Mouse (Mus musculus) thymus, postnatal 10 days (tissue): ENCODE data around the gene Akr1c18.
"Not testable (repeated sequence)": the region's sequence is repeated elsewhere in the genome, so short reads cannot be mapped to it uniquely, and the experiment has no call there.

Experiments
- DNase-seq, 2 experiments: peaks; one replicate each; pipeline ENCODE4 v3.0.0; 2021; ENCODE audit warnings: low spot score in 2 of 2

The Akr1c18 gene

DNA sequence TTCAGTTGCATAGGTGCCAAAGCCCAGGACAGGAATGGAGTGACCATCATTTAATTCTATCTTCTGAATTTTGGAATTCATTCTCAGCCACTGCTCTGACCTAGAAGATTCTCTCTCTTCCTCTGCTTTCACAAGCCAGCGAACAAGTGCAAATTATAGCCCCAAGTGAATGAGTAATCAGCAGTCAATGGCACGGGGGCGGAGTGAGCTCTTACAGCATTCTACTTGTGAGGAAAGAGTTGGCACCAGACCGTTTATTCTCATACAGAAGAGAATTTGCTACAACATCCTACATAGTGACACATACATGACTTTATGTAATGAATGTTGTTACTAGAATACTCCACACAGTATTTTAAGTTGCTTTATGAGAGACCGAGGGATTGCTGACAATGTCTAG, at the start of gene Akr1c18:
Gene Akr1c18, minus strand, starts transcription at position 137 of the 400 bp plus-strand sequence.
- no peak for DNase-seq

DNA sequence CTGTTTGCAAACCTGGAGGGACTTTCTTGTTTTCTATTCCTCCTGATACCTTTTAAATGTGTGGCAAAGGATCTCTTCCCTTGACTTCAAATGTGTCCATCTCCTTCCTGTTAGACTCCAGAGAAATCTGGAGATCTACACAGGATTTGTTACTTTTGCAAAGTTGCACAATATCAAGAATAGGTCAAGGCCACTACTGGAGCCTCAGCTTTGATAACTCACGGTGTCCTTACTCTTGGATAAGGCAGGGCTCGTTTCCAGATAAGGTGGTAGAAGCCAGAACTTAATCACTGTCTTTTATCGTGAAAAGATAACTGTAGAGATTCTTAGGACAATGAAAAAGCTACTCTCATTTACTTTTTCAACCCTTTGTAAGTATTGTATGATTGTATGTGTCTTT, 42.1 kb upstream of the Akr1c18 start:
- DNase-seq: no peak

DNA sequence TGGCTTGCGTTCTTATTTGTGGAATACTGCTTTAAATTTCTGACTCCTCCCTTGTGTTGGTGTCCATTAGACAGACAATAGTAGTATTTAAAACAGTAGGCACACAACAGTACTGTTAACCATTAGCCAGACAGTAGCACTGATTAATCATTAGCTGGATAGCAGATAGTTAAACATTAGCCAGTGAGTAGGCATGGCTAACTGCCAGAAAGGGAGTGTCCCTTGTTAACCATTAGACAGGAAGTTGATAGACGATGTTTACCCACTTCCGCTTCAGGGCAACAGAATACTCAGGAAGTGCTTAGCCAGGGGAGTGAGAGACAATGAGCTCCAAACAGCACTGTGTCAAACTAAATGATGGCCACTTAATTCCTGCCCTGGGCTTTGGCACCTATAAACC, 40.5 kb upstream of the Akr1c18 start, which contains the start of gene Akr1c13:
Gene Akr1c13, plus strand, starts transcription at position 247 of the 400 bp plus-strand sequence.
- peak in 1 of 2 experiments; percentile 5 for DNase-seq

GRCm38 (mm10) chr13:4188174-4188573, 37.7 kb upstream of the Akr1c18 start:
- DNase-seq: no peak

GRCm38 (mm10) chr13:4186641-4187411, 36.4 kb upstream of the Akr1c18 start:
- DNase-seq: not testable (repeated sequence)

DNA sequence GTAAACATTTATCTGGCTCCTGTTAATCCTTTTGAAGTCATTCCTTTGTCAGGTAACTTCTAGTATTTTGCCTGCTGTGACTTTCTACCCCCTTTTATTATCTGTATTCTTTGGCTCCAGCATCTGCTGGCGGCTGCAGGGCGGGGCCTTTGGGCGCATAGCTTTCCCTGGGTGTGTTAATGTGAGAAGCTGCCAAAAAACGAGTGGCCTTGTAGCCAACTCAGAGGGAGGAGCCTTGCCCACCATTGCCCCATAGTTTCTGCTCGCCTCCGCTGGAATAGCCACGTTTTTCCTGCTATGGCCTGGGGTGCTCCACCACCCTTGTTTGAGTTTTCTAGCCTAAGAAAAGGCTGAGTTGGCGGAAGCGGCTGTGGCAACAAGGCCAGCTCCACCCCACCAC, 32.7 kb upstream of the Akr1c18 start:
- no peak for DNase-seq

DNA sequence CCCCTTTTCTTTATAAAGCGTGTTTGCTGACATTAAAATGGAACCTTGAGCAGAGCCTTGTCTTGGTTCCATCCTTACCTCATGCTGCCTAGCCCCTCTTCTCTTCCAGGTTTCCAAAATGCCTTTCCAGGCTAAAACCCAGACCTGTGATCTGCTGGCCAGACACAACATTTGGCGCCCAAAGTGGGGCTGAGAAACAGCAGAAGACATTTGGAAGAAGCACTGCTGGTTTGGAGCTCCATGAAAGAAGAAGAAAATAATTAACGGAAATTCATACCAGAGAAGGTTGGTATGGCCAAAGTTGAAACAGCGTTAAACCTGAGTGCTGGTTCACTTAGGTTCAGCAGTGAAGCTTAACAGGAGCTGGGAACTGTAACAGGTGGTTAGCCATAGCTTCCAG, 30.9 kb upstream of the Akr1c18 start:
- DNase-seq: not testable (repeated sequence)

DNA sequence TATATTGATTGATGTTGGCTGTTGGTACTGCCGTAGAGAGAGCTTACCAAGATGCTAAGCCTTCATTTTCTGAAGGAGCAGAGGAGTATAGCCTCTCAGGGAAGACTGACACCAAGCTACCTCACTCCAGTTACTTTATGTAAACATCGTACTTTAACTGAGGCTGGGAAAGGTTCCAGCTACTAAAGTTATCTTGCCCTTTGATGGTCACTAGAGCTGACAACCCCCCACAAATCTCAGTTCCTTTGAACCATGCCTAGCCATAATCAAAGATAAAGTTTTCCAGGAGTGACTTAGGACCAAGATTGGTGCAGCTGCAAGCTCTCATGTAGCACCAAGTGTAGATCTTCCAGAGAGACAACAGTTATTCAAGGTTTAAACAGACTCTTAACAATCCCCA, 22.5 kb upstream of the Akr1c18 start:
- no peak for DNase-seq

- DNase-seq: no peak
Observed at GRCm38 (mm10) chr13:4168006-4168405, 17.6 kb upstream of the Akr1c18 start.

DNA sequence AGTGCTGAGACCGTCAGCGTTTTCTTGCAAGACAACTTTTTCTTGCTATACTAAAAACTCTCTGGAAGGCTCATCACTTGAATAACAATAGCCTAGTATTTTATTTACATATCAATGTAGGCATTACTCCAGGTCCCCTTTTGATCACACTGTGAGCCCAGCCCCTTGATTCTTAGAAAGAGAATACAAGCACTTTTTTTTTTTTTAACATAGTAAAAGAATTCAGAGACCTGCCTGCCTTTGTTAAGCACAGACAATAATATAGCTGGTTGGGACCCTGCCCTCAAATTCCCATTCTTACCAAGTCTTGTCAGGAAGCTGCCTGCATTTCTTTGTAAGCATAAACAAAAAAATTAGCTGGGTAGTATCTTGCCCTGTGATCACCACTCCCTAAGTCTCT, 4.8 kb upstream of the Akr1c18 start:
- DNase-seq: no peak

DNA sequence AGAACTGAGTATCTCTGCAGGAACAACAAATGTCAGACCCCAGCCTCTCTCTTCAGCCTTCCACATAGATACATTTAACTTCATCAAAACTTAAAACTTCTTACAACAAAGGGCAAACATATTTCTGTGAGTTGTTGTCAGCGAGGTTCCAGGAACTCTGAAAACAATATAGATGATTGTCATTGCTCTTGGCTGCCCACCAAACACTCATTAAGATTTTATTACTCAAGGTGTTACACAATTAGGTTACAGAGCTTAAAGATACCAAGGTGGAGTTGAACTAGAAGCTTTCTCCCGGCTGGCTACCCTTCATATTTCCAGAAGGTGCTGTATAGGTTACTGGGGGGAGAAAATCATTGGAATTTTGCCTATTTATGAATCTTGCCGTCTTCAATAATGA, 3.1 kb upstream of the Akr1c18 start:
- DNase-seq: no peak

DNA sequence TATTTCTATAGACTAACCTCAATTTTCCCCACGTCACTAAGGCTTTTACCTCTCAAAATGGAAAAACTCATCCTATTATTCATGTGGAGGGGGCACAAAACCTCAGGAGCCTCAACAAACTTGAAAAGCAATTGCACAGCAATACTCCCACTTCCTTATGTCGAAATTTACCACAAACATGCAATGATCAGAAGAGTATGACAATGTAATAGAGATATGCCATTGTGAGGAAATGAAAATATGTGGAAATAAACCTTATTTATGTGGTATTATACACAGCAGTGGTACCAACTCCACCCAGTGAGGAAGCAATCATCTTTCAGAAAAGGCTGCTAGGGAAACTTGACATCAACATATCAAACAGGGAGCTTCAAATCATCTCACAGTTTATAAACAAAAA, 2.5 kb upstream of the Akr1c18 start:
- DNase-seq: no peak

DNA sequence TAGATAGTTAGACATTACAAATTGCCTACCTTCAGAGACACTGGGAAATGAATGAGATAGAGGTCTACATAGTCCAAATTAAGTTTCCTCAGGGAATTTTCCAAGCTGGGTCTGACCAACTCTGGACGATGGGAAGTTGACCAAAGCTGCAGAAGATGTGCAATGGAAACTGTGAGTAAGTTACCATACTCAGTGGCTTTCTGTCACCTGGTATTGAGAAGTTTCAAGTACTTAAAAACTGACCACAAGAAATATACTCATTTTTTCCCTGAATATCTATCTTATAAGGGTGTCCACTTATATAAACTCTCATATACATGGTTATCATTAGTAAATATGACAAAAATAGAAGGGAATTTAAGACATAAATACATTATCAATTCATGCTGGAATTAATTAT, 6.2 kb downstream of the Akr1c18 start:
- no peak for DNase-seq

- DNase-seq: peak in 1 of 2 experiments; percentile 6
Observed at GRCm38 (mm10) chr13:4133070-4133469, 17.4 kb downstream of the Akr1c18 start.

- no peak for DNase-seq
Observed at GRCm38 (mm10) chr13:4131721-4132120, 18.7 kb downstream of the Akr1c18 start.

DNA sequence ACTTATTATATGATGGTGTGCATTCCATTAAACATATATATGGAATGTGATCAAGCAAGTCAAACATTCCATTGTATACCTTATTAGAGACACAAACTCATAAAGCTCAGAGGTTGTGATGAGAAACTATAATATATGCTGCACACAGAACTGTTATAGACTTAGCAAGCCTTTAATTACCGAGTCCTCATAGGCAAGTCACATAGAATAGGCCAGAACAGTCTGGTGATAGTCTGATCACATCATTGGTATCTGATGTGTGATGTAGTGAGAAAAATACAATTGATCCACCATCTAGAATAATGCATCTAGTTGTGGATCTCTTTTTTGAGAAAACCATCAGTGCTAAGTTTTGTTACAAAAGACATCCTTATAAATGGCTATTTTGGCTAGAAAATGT, 19.1 kb downstream of the Akr1c18 start:
- DNase-seq: no peak

DNA sequence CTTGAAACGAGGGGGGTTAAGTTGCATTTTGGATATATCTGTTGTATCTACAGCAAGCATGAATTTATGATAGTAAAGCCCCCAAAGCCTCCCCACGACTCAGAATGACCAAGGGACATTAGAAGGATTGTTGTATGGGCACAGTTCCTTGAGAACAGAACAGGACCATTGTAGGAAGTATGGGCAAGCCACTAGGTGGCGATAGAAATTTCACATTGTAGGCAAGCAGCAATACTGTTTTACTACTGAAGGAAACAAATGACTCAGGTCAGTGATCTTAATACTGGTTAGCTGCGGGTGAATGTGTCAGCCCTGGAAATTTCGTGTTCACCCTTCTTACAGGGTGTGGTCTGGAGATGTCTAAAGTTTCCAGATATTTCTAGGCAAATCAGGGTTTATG, 21.4 kb downstream of the Akr1c18 start:
- peak in 1 of 2 experiments; percentile 11 for DNase-seq

GRCm38 (mm10) chr13:4125846-4126245, 24.6 kb downstream of the Akr1c18 start:
- DNase-seq: not testable (repeated sequence)

- not testable (repeated sequence) for DNase-seq
Observed at GRCm38 (mm10) chr13:4124471-4124870, 26.0 kb downstream of the Akr1c18 start.

DNA sequence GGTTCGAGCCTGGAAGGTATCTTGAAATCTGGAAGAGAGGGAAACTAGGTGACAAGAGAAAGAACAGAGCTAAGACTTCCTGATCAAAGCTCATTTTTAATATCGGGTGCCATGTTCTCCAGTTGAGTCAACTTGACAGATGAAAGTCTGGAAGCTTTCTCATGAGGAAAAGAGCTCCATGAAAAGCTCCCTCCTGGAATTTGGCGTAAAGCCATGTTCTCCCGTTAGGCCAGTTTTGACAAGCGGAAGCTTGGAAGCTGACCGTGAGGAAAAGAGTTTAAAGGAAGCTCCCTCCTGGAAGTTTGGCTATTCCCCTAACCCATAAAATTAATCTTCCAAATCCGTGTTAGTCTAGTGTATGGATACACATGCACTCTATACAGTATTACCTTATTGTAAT, 27.3 kb downstream of the Akr1c18 start:
- no peak for DNase-seq

DNA sequence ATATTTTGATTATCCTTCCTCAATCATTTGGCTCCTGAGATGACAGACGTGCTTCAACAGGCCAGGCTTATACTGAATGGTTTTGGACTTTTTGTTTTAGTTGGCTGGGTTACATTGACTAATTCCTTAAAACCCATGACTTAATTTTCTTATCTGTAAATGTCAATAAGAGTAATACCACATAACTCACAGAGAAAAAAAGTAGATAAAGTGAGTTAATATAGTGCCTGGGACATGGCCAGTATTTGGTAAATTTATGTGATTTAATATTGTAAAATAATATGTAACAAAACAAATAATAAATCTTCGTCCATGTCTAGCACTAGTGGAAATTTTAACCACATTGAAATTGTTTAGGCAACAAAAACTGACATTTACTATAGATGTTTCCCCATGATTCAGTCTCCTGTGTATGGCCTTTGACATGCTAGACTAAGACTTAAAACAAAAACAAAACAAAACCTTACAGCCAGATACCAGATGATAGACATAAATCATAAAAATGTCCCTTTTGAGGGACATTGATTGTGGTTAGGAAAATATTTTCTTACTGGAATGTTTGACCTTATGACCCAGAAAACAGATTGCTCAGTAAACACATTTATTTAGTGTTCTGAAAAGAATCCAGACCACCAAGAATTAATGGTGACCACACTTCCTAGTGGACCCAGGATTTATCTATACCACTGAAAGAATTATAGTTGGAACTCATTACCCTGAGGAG, 31.1 kb downstream of the Akr1c18 start:
- DNase-seq: no peak

DNA sequence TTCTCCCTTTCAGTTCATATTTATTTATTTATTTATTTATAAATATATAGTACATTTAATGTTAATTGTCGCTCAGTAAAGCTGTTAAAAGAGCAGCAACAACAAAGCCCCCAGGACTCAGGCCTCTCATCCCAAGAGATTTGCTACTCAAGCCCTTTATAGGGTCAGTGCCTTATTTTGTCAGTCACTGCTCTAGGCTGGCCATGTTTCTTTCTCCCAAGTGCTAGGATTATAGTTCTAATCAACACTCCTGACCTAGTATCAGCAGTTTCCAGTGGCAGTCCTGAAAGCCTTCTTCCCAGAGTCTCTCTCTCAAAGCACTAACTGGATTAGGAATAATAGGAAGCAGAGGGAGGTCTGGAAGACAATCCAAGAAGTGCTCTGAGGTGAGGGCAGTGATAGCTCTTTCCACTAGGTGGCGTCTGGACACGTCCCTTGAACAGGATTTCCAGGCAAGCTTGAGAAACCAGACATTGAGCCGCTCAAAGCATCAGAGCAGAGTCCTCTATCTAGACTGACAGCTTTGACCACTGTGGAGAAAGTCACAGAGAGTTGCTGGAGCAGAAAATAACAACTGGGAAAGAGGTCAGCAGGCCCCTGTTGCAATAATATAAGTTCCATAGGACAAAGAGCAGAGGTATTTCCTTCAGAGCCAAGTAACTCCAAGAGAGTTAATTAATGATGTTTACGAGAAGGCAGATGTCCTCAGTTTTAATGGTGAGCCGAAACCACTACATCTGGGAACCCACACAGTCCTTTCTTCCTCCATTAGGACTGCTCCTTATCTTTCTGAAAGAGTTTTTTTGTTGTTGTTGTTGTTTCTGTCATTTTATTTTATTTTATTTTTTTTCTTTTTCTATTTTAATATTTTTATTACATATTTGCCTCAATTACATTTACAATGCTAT, 39.9 kb downstream of the Akr1c18 start:
- DNase-seq: peak in 1 of 2 experiments; percentile 26
